Mouse (Mus musculus) layer of hippocampus, postnatal 14 days (tissue): ENCODE measurements at regions not wholly inside any gene's neighbourhood (a gene's known extent, or its start where the extent isn't known, plus 50 kb on each side); places are given as distances from the start of the nearest gene placed in this dataset.
"Not testable (repeated sequence)": the region's sequence is repeated elsewhere in the genome, so short reads cannot be mapped to it uniquely, and the experiment has no call there.

Experiments
- DNase-seq, 2 experiments: peaks; one replicate each; pipeline ENCODE4 v3.0.0; 2021 to 2022; ENCODE audit warnings: low spot score in 2 of 2, mixed read lengths in 1 of 2

GRCm38 (mm10) chrX:18960465-18960864 is 499.3 kb upstream of the 4930578C19Rik start:
- no peak for DNase-seq

GRCm38 (mm10) chrX:18942612-18943011 is 481.4 kb upstream of the 4930578C19Rik start:
- DNase-seq = no peak

GRCm38 (mm10) chrX:18933340-18933739 is 472.1 kb upstream of the 4930578C19Rik start:
- peak in 1 of 2 experiments; percentile 5 for DNase-seq

GRCm38 (mm10) chrX:18923084-18923483 is 461.9 kb upstream of the 4930578C19Rik start:
- DNase-seq = no peak

GRCm38 (mm10) chrX:18921366-18922092 is 460.3 kb upstream of the 4930578C19Rik start:
- no peak for DNase-seq

- no peak for DNase-seq
These were observed 421.6 kb upstream of the 4930578C19Rik start for GRCm38 (mm10) chrX:18882784-18883171.

- DNase-seq = peak; percentile 6 to 49
These were observed 421.0 kb upstream of the 4930578C19Rik start for GRCm38 (mm10) chrX:18882088-18882783.

- DNase-seq = no peak
These were observed 414.5 kb upstream of the 4930578C19Rik start for GRCm38 (mm10) chrX:18875734-18876133.

GRCm38 (mm10) chrX:18874051-18874450 is 412.9 kb upstream of the 4930578C19Rik start:
- no peak for DNase-seq

GRCm38 (mm10) chrX:18838668-18839067 is 377.5 kb upstream of the 4930578C19Rik start:
- DNase-seq = no peak

- not testable (repeated sequence) for DNase-seq
These were observed 363.8 kb upstream of the 4930578C19Rik start for GRCm38 (mm10) chrX:18824971-18825370.

GRCm38 (mm10) chrX:18814441-18814973 is 353.3 kb upstream of the 4930578C19Rik start:
- no peak for DNase-seq
